ENCODE assay signal across 8 mouse cellular contexts in genomic region chr12:99392944-99393866, GRCm38 (mm10).
DNase-seq lines count a peak whose midpoint lies in the region; ATAC-seq and TF ChIP-seq lines count a peak whose summit lies in the region.

No protein-coding gene starts in this region.

- H3K4me3 ChIP-seq in ES-Bruce4 (ENCODE audit: low read depth, low read length) = peak overlapping the region; percentile 79
- H3K4me3 ChIP-seq in forebrain, embryonic 16.5 days (replicated peaks; ENCODE audit: low read length) = peak overlapping the region; percentile 67
- peak overlapping the region; percentile 93 for H3K4me3 ChIP-seq in layer of hippocampus, adult 2 months
- H3K4me3 ChIP-seq in lung, embryonic 14.5 days (ENCODE audit: low read depth, low read length) = peak overlapping the region; percentile 86

- DNase-seq in cerebellum, adult 11-12 months = peak; percentile 83
- DNase-seq in heart, postnatal 36 days = peak; percentile 83 to 89
- peak; percentile 70 to 83 for DNase-seq in layer of hippocampus, adult 2 months (ENCODE audit: low spot score in 2 of 2)
- DNase-seq in lung, embryonic 14.5 days = peak; percentile 92
- peak; percentile 88 for DNase-seq in testis, postnatal 14 days (ENCODE audit: low spot score)

- H3K9me3 ChIP-seq in ES-Bruce4 (replicated peaks; ENCODE audit: control insufficient read depth, insufficient read depth, low read length, poor library complexity, severe bottlenecking) = no peaks in the 10 kb centered on the region
- H3K9me3 ChIP-seq in forebrain, embryonic 16.5 days (ENCODE audit: control insufficient read depth, low read length) = no peaks in the 10 kb centered on the region
- H3K9me3 ChIP-seq in lung, embryonic 14.5 days (ENCODE audit: low read depth, low read length) = no peaks in the 10 kb centered on the region

- whole genome bisulfite sequencing in forebrain, embryonic 16.5 days = under 1% methylated on average over 67 of the region's 71 CpGs
- WGBS in lung, embryonic 14.5 days = under 1% methylated on average over 71 of the region's 71 CpGs

- peak overlapping the region; percentile 15 for H3K27ac ChIP-seq in ES-Bruce4 (ENCODE audit: insufficient read depth, low read length)
- H3K27ac ChIP-seq in forebrain, embryonic 16.5 days (ENCODE audit: low read length) = peak overlapping the region; percentile 86
- H3K27ac ChIP-seq in layer of hippocampus, adult 2 months = peak overlapping the region; percentile 91
- peak overlapping the region; percentile 93 for H3K27ac ChIP-seq in lung, embryonic 14.5 days (ENCODE audit: low read depth)

- H3K4me2 ChIP-seq in forebrain, embryonic 16.5 days (ENCODE audit: low read length) = peak overlapping the region; percentile 88
- H3K4me2 ChIP-seq in lung, embryonic 14.5 days = peak overlapping the region; percentile 84

- intact Hi-C loops in heart, postnatal 36 days (cut with DNase I) = loop anchor here (1.0 to 5.0 kb wide), 5 partner anchors 56 to 296 kb away; partner anchors contain the start of gene Foxn3

- peak overlapping the region; percentile 87 for H3K9ac ChIP-seq in ES-Bruce4 (ENCODE audit: low read depth, poor library complexity, severe bottlenecking)
- peak overlapping the region; percentile 71 for H3K9ac ChIP-seq in forebrain, embryonic 16.5 days (replicated peaks; ENCODE audit: low read depth, low read length)
- H3K9ac ChIP-seq in lung, embryonic 14.5 days = peak overlapping the region; percentile 81

- no peaks in the 10 kb centered on the region for H3K27me3 ChIP-seq in ES-Bruce4 (ENCODE audit: control insufficient read depth, insufficient read depth, low read length, poor library complexity, severe bottlenecking)
- H3K27me3 ChIP-seq in forebrain, embryonic 16.5 days (replicated peaks; ENCODE audit: control insufficient read depth, insufficient read depth, low read length) = no peaks in the 10 kb centered on the region
- no peaks in the 10 kb centered on the region for H3K27me3 ChIP-seq in lung, embryonic 14.5 days (ENCODE audit: insufficient read depth, low read length)

- TF ChIP-seq POLR2A in ES-Bruce4 (IDR thresholded peaks at IDR 0.05; ENCODE audit: insufficient read depth, low read length) = no peak

- ATAC-seq in forebrain, embryonic 16.5 days = peak; percentile 82
- ATAC-seq in lung, embryonic 14.5 days (ENCODE audit: insufficient read depth) = peak; percentile 85
- ATAC-seq in neutrophil, adult 5-6 weeks (ENCODE audit: extremely low read depth, insufficient number of reproducible peaks, low FRiP score, poor library complexity, severe bottlenecking) = peak; percentile 65

- H3K36me3 ChIP-seq in ES-Bruce4 (ENCODE audit: control insufficient read depth, insufficient read depth, low read length, poor library complexity, severe bottlenecking) = peaks cover 5% of the 10 kb centered on the region; the same call in 1 of the 2 replicates
- no peaks in the 10 kb centered on the region; the same call in 1 of the 2 replicates for H3K36me3 ChIP-seq in forebrain, embryonic 16.5 days (ENCODE audit: control insufficient read depth, insufficient read depth)
- peaks cover 3% of the 10 kb centered on the region; the same call in 1 of the 2 replicates for H3K36me3 ChIP-seq in lung, embryonic 14.5 days (ENCODE audit: insufficient read depth)

- H3K4me1 ChIP-seq in ES-Bruce4 (ENCODE audit: control insufficient read depth, insufficient read depth, low read length) = peaks cover 4% of the 10 kb centered on the region
- peaks cover 20% of the 10 kb centered on the region for H3K4me1 ChIP-seq in forebrain, embryonic 16.5 days (replicated peaks; ENCODE audit: control insufficient read depth, insufficient read depth, low read length)
- H3K4me1 ChIP-seq in lung, embryonic 14.5 days (ENCODE audit: insufficient read depth) = peaks cover 4% of the 10 kb centered on the region; the same call in 1 of the 2 replicates

- no peak for TF ChIP-seq CTCF in ES-Bruce4 (IDR thresholded peaks at IDR 0.05; ENCODE audit: low read depth, low read length)
- peak; percentile 65 for TF ChIP-seq CTCF in layer of hippocampus, adult 2 months (conservative IDR thresholded peaks at IDR 0.05)
- TF ChIP-seq CTCF in lung, embryonic 14.5 days (IDR thresholded peaks at IDR 0.05; ENCODE audit: low read depth) = peak; percentile 49

- TF ChIP-seq EP300 in ES-Bruce4 (IDR thresholded peaks at IDR 0.05; ENCODE audit: insufficient read depth, low read depth, low read length) = peak; percentile 73; the same call in 1 of the 2 replicates

Comparison
In these comparisons a context has a peak if more than half of its experiments do, and no peak if none do; other contexts are left out.
1. Peak in every context shown above with its lines: DNase-seq, ATAC-seq, H3K4me3 ChIP-seq and H3K27ac ChIP-seq.
2. H3K27ac ChIP-seq: peak in every context shown above with its lines; median percentile 93 in lung, embryonic 14.5 days; 91 in layer of hippocampus, adult 2 months; 86 in forebrain, embryonic 16.5 days; 15 in ES-Bruce4.